Mouse (Mus musculus) cerebellum, adult 2 months (tissue): ENCODE data around the gene Gm10447.

ENCODE experiments used
- CTCF ChIP-seq: fragments of 200-500 bp; IDR thresholded peaks from 2 replicates; pipeline ENCODE4 v1.5.1; 2011; ENCODE audit warnings: low read depth, mild to moderate bottlenecking, control low read depth, low read length, moderate library complexity, borderline replicate concordance; ENCODE audit not compliant: insufficient read depth
- POLR2A ChIP-seq: fragments of 200-500 bp; IDR thresholded peaks from 2 replicates; pipeline ENCODE4 v1.6.1; 2011; ENCODE audit warnings: low read length, control low read depth, borderline replicate concordance; ENCODE audit not compliant: insufficient read depth

GRCm38 (mm10) chr11:53495417-53495816 is 38.5 kb upstream of the Gm10447 start:
- TF ChIP-seq POLR2A: no peak
- TF ChIP-seq CTCF: no peak
